Mouse (Mus musculus) kidney, adult 2 months (tissue): ENCODE data around the gene Arsg.

Source experiments
- CTCF ChIP-seq: fragments of 200-500 bp; conservative IDR thresholded peaks from 2 replicates; pipeline ENCODE4 v1.5.1; 2011; ENCODE audit warnings: low read depth, mild to moderate bottlenecking, control low read depth, low read length, moderate library complexity, mixed read lengths; ENCODE audit not compliant: insufficient read depth, insufficient read length
- POLR2A ChIP-seq: fragments of 200-500 bp; IDR thresholded peaks from one replicate; pipeline ENCODE4 v1.6.1; 2011; ENCODE audit warnings: low read depth, low read length, control low read depth

DNA sequence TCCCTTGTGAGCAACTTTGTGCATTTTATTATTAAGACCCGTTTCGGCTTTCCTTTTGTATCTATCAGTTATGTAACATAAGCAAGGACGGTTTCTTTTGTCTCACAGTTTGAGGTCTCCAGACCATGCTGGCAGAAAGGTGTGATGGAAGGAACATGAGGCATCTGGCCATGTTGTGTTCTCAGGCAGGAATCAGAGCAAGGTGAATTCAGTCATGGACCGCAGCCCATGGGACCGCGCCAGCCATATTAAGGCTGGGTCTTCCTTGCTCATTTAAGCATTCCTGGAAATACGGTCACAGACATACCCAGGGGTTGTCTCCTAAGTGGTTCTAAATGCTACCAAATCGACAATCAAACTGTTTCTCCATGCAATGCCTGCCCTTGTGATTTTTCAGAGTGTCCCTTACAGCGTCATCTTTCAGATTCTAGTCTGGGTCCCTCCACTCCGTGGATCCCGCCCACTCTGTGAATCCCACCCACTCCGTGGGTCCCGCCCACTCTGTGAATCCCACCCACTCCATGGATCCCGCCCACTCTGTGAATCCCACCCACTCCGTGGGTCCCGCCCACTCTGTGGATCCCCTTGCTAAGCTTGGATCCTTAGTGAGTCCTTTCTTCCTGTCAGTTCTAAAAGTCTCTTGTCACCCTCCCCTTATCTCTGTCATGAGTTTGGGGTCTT lies 40.0 kb downstream of the Arsg start:
- TF ChIP-seq POLR2A (no peak), CTCF (no peak)
